Mouse (Mus musculus) left cerebral cortex, adult 9 months (tissue): ENCODE measurements at regions not wholly inside any gene's neighbourhood (a gene's known extent, or its start where the extent isn't known, plus 50 kb on each side); places are given as distances from the start of the nearest gene placed in this dataset.

Source experiments
- DNase-seq, 2 experiments: peaks; one replicate each; pipeline ENCODE4 v3.0.0; 2022; ENCODE audit warnings: low spot score in 2 of 2

- DNase-seq = no peak
Measured at GRCm38 (mm10) chr5:118967718-118968117, 407.2 kb downstream of the Med13l start.

- no peak for DNase-seq
Measured at GRCm38 (mm10) chr5:118975147-118975546, 414.7 kb downstream of the Med13l start.

GRCm38 (mm10) chr5:118978921-118979630, 418.6 kb downstream of the Med13l start:
- no peak for DNase-seq

- DNase-seq = no peak
Measured at GRCm38 (mm10) chr5:118981046-118981445, 420.6 kb downstream of the Med13l start.

GRCm38 (mm10) chr5:118984251-118984650, 423.8 kb downstream of the Med13l start:
- DNase-seq = no peak

GRCm38 (mm10) chr5:118984797-118985408, 424.4 kb downstream of the Med13l start:
- DNase-seq = no peak

GRCm38 (mm10) chr5:118987376-118988000, 427.0 kb downstream of the Med13l start:
- no peak for DNase-seq

- DNase-seq = no peak
Measured at GRCm38 (mm10) chr5:118999124-118999523, 438.6 kb downstream of the Med13l start.

- DNase-seq = no peak
Measured at GRCm38 (mm10) chr5:119005825-119006471, 445.5 kb downstream of the Med13l start.

GRCm38 (mm10) chr5:119010048-119010447, 449.6 kb downstream of the Med13l start:
- no peak for DNase-seq

GRCm38 (mm10) chr5:119015181-119015580, 454.7 kb downstream of the Med13l start:
- no peak for DNase-seq

- no peak for DNase-seq
Measured at GRCm38 (mm10) chr5:119015606-119016255, 455.3 kb downstream of the Med13l start.

GRCm38 (mm10) chr5:119016420-119016819, 455.9 kb downstream of the Med13l start:
- DNase-seq = no peak

GRCm38 (mm10) chr5:119023947-119024346, 463.5 kb downstream of the Med13l start:
- DNase-seq = no peak

- DNase-seq = no peak
Measured at GRCm38 (mm10) chr5:119032051-119032450, 471.6 kb downstream of the Med13l start.

- DNase-seq = no peak
Measured at GRCm38 (mm10) chr5:119044548-119044947, 484.1 kb downstream of the Med13l start.

GRCm38 (mm10) chr5:119047581-119047980, 487.1 kb downstream of the Med13l start:
- DNase-seq = no peak

GRCm38 (mm10) chr5:119052354-119052996, 492.0 kb downstream of the Med13l start:
- DNase-seq = no peak

GRCm38 (mm10) chr5:119053738-119054137, 493.3 kb downstream of the Med13l start:
- DNase-seq = no peak

- DNase-seq = no peak
Measured at GRCm38 (mm10) chr5:119054393-119054792, 493.9 kb downstream of the Med13l start.

- peak; percentile 40 to 66 for DNase-seq
Measured at GRCm38 (mm10) chr5:119055430-119055829, 495.0 kb downstream of the Med13l start.
